9 mouse cellular contexts compared by ENCODE assay signal in genomic region chr15:59248477-59249260, GRCm38 (mm10).
DNase-seq lines count a peak whose midpoint lies in the region; ATAC-seq and TF ChIP-seq lines count a peak whose summit lies in the region.
"Had no signal": no experiment of that assay in that cellular context is flagged by ENCODE, and none has a peak within 500 bp of the region (broad histone marks: within the 10 kb centered on the region; RNA-seq: fewer than 3 reads in every experiment).

No protein-coding gene starts in this region.

- no peak for TF ChIP-seq CTCF in lung, postnatal 0 days (IDR thresholded peaks at IDR 0.05)
- TF ChIP-seq CTCF in intestine, postnatal 0 days (IDR thresholded peaks at IDR 0.05; ENCODE audit: low read depth) = no peak

- H3K9ac ChIP-seq in heart, embryonic 11.5 days (ENCODE audit: low read depth, low read length) = no peak overlapping the region
- no peak overlapping the region for H3K9ac ChIP-seq in heart, embryonic 13.5 days
- no peak overlapping the region for H3K9ac ChIP-seq in lung, postnatal 0 days (replicated peaks; ENCODE audit: low read depth)
- H3K9ac ChIP-seq in intestine, postnatal 0 days (ENCODE audit: low read depth, low read length) = no peak overlapping the region
- H3K9ac ChIP-seq in forebrain, embryonic 14.5 days (ENCODE audit: low read length) = no peak overlapping the region
- H3K9ac ChIP-seq: liver, embryonic 13.5 days had no signal

- no peak overlapping the region for H3K27ac ChIP-seq in heart, embryonic 11.5 days (ENCODE audit: low read depth, low read length)
- peak overlapping the region; percentile 34; the same call in 1 of the 2 replicates for H3K27ac ChIP-seq in heart, embryonic 13.5 days (replicated peaks)
- no peak overlapping the region for H3K27ac ChIP-seq in lung, postnatal 0 days (ENCODE audit: low read length)
- H3K27ac ChIP-seq in intestine, postnatal 0 days (ENCODE audit: low read depth, low read length) = no peak overlapping the region
- H3K27ac ChIP-seq in forebrain, embryonic 14.5 days (ENCODE audit: low read depth, low read length) = no peak overlapping the region
- H3K27ac ChIP-seq: liver, embryonic 13.5 days had no signal

- intact Hi-C loops in left cerebral cortex, postnatal 10 days (cut with DNase I) = no loop called here

- ATAC-seq in heart, embryonic 11.5 days (replicated peaks; ENCODE audit: insufficient number of reproducible peaks, low FRiP score, low TSS enrichment) = no peak
- no peak; the same call in 1 of the 2 replicates for ATAC-seq in heart, embryonic 13.5 days (ENCODE audit: extremely low read depth, insufficient number of reproducible peaks, low FRiP score, low TSS enrichment)
- peak; percentile 80 for ATAC-seq in lung, postnatal 0 days
- ATAC-seq in intestine, postnatal 0 days = no peak
- ATAC-seq in forebrain, embryonic 14.5 days = no peak

- TF ChIP-seq EP300 in lung, postnatal 0 days (IDR thresholded peaks at IDR 0.05) = peak; percentile 83

- DNase-seq in heart, adult 8-10 months (ENCODE audit: low spot score) = peak; percentile 48
- peak; percentile 32 for DNase-seq in T-cell, adult 2 months (ENCODE audit: low spot score)
- peak; percentile 68 for DNase-seq in lung, postnatal 0 days (ENCODE audit: low spot score)
- DNase-seq in left cerebral cortex, postnatal 10 days (ENCODE audit: extremely low spot score in 1 of 2, low spot score in 2 of 2) = no peak
- DNase-seq in forebrain, embryonic 14.5 days (ENCODE audit: low spot score) = no peak
- DNase-seq: liver, embryonic 13.5 days had no signal

- no peaks in the 10 kb centered on the region for H3K9me3 ChIP-seq in heart, embryonic 11.5 days (replicated peaks; ENCODE audit: control insufficient read depth, low read length)
- H3K9me3 ChIP-seq in heart, embryonic 13.5 days = no peaks in the 10 kb centered on the region
- no peaks in the 10 kb centered on the region for H3K9me3 ChIP-seq in lung, postnatal 0 days (ENCODE audit: low read length)
- H3K9me3 ChIP-seq in intestine, postnatal 0 days (ENCODE audit: control insufficient read depth) = no peaks in the 10 kb centered on the region
- H3K9me3 ChIP-seq in forebrain, embryonic 14.5 days (replicated peaks; ENCODE audit: control insufficient read depth, low read length) = no peaks in the 10 kb centered on the region
- H3K9me3 ChIP-seq: liver, embryonic 13.5 days had no signal

- H3K4me1 ChIP-seq in heart, embryonic 11.5 days (ENCODE audit: control insufficient read depth, insufficient read depth, low read length) = no peaks in the 10 kb centered on the region
- peaks cover 7% of the 10 kb centered on the region for H3K4me1 ChIP-seq in heart, embryonic 13.5 days
- no peaks in the 10 kb centered on the region; the same call in 1 of the 2 replicates for H3K4me1 ChIP-seq in lung, postnatal 0 days (ENCODE audit: insufficient read depth, low read depth, low read length)
- H3K4me1 ChIP-seq in intestine, postnatal 0 days (replicated peaks; ENCODE audit: control insufficient read depth, insufficient read depth, low read length) = no peaks in the 10 kb centered on the region
- no peaks in the 10 kb centered on the region for H3K4me1 ChIP-seq in forebrain, embryonic 14.5 days (ENCODE audit: control insufficient read depth, insufficient read depth, low read length)

- 55% methylated on average over 10 of the region's 12 CpGs for WGBS in heart, embryonic 11.5 days (ENCODE audit: insufficient replicate concordance)
- WGBS in heart, embryonic 13.5 days = 59% methylated on average over 11 of the region's 12 CpGs
- WGBS in lung, postnatal 0 days = 63% methylated on average over 9 of the region's 12 CpGs
- 69% methylated on average over 9 of the region's 12 CpGs for WGBS in intestine, postnatal 0 days
- 44% methylated on average over 12 of the region's 12 CpGs for WGBS in forebrain, embryonic 14.5 days

- H3K4me2 ChIP-seq in heart, embryonic 11.5 days = no peak overlapping the region
- H3K4me2 ChIP-seq in heart, embryonic 13.5 days = no peak overlapping the region
- no peak overlapping the region for H3K4me2 ChIP-seq in lung, postnatal 0 days (replicated peaks; ENCODE audit: low read depth, low read length)
- no peak overlapping the region for H3K4me2 ChIP-seq in intestine, postnatal 0 days (replicated peaks; ENCODE audit: low read depth)
- no peak overlapping the region for H3K4me2 ChIP-seq in forebrain, embryonic 14.5 days (ENCODE audit: low read length)
- H3K4me2 ChIP-seq: liver, embryonic 13.5 days had no signal

- H3K36me3 ChIP-seq in heart, embryonic 11.5 days (ENCODE audit: control insufficient read depth, insufficient read depth, low read length) = no peaks in the 10 kb centered on the region
- no peaks in the 10 kb centered on the region for H3K36me3 ChIP-seq in heart, embryonic 13.5 days
- H3K36me3 ChIP-seq in lung, postnatal 0 days (ENCODE audit: insufficient read depth, low read length) = no peaks in the 10 kb centered on the region
- no peaks in the 10 kb centered on the region for H3K36me3 ChIP-seq in intestine, postnatal 0 days (ENCODE audit: control insufficient read depth, insufficient read depth)
- no peaks in the 10 kb centered on the region for H3K36me3 ChIP-seq in forebrain, embryonic 14.5 days (ENCODE audit: control insufficient read depth, insufficient read depth, low read length)
- H3K36me3 ChIP-seq: liver, embryonic 13.5 days had no signal

- H3K4me3 ChIP-seq in heart, embryonic 11.5 days (ENCODE audit: low read depth, low read length) = no peak overlapping the region
- no peak overlapping the region for H3K4me3 ChIP-seq in heart, embryonic 13.5 days
- H3K4me3 ChIP-seq in lung, postnatal 0 days (ENCODE audit: low read depth, low read length) = no peak overlapping the region
- H3K4me3 ChIP-seq in intestine, postnatal 0 days (ENCODE audit: low read depth, low read length) = no peak overlapping the region
- no peak overlapping the region for H3K4me3 ChIP-seq in forebrain, embryonic 14.5 days (ENCODE audit: low read depth, low read length)
- H3K4me3 ChIP-seq: liver, embryonic 13.5 days had no signal

- H3K27me3 ChIP-seq in heart, embryonic 11.5 days (ENCODE audit: control insufficient read depth, insufficient read depth, low read length) = no peaks in the 10 kb centered on the region
- no peaks in the 10 kb centered on the region for H3K27me3 ChIP-seq in heart, embryonic 13.5 days (replicated peaks)
- no peaks in the 10 kb centered on the region for H3K27me3 ChIP-seq in lung, postnatal 0 days (replicated peaks; ENCODE audit: insufficient read depth, low read length)
- no peaks in the 10 kb centered on the region for H3K27me3 ChIP-seq in intestine, postnatal 0 days (replicated peaks; ENCODE audit: control insufficient read depth, insufficient read depth, low read length)
- no peaks in the 10 kb centered on the region for H3K27me3 ChIP-seq in forebrain, embryonic 14.5 days (replicated peaks; ENCODE audit: control insufficient read depth, insufficient read depth, low read length)
- H3K27me3 ChIP-seq: liver, embryonic 13.5 days had no signal

Comparison
In these comparisons a context has a peak if more than half of its experiments do, and no peak if none do; other contexts are left out.
1. DNase-seq: peak in heart, adult 8-10 months (single experiment), T-cell, adult 2 months (single experiment) and lung, postnatal 0 days (single experiment); none in left cerebral cortex, postnatal 10 days (0 of 2) and forebrain, embryonic 14.5 days (single experiment).